Mouse (Mus musculus): ENCODE data around the gene Slc35a3.
"Not testable (repeated sequence)": the region's sequence is repeated elsewhere in the genome, so short reads cannot be mapped to it uniquely, and the experiment has no call there.

Slc35a3 gene

GRCm38 (mm10) chr3:116712436-116712881 is at the start of gene Slc35a3:
TSS of gene Slc35a3 (minus strand) at chr3:116712831.
- DNase-seq, result peak; percentile 27 to 58

GRCm38 (mm10) chr3:116752818-116753217 is 40.2 kb upstream of the Slc35a3 start:
- no peak for DNase-seq

GRCm38 (mm10) chr3:116751191-116751860 is 38.7 kb upstream of the Slc35a3 start:
- DNase-seq, result peak; percentile 34 to 59

- DNase-seq, result peak in 1 of 2 experiments; percentile 9
These were observed 36.0 kb upstream of the Slc35a3 start for GRCm38 (mm10) chr3:116748391-116749170.

- not testable (repeated sequence) for DNase-seq
These were observed 35.0 kb upstream of the Slc35a3 start for GRCm38 (mm10) chr3:116747648-116748047.

GRCm38 (mm10) chr3:116740963-116741362 is 28.3 kb upstream of the Slc35a3 start:
- no peak for DNase-seq

- DNase-seq, result no peak
These were observed 27.5 kb upstream of the Slc35a3 start for GRCm38 (mm10) chr3:116740106-116740505.

- DNase-seq, result no peak
These were observed 24.7 kb upstream of the Slc35a3 start for GRCm38 (mm10) chr3:116737326-116737731.

- no peak for DNase-seq
These were observed 17.0 kb upstream of the Slc35a3 start for GRCm38 (mm10) chr3:116729483-116730174.

- DNase-seq, result no peak
These were observed 14.2 kb upstream of the Slc35a3 start for GRCm38 (mm10) chr3:116726807-116727206.

- DNase-seq, result no peak
These were observed 11.2 kb upstream of the Slc35a3 start for GRCm38 (mm10) chr3:116723496-116724481.

GRCm38 (mm10) chr3:116722980-116723379 is 10.3 kb upstream of the Slc35a3 start:
- no peak for DNase-seq

GRCm38 (mm10) chr3:116718951-116719350 is 6.3 kb upstream of the Slc35a3 start:
- no peak for DNase-seq

- no peak for DNase-seq
These were observed 400 bp upstream of the Slc35a3 start for GRCm38 (mm10) chr3:116713031-116713430.

- peak; percentile 80 to 84 for DNase-seq
These were observed 801 bp downstream of the Slc35a3 start for GRCm38 (mm10) chr3:116711624-116712435.

- no peak for DNase-seq
These were observed 1.7 kb downstream of the Slc35a3 start for GRCm38 (mm10) chr3:116710941-116711340.

GRCm38 (mm10) chr3:116705637-116706204 is 6.9 kb downstream of the Slc35a3 start:
- DNase-seq, result no peak

GRCm38 (mm10) chr3:116703835-116704234 is 8.8 kb downstream of the Slc35a3 start:
- no peak for DNase-seq

- no peak for DNase-seq
These were observed 9.9 kb downstream of the Slc35a3 start for GRCm38 (mm10) chr3:116702647-116703272.

GRCm38 (mm10) chr3:116701601-116702000 is 11.0 kb downstream of the Slc35a3 start:
- DNase-seq, result no peak
